38 mouse cellular contexts compared by ENCODE assay signal in the genomic region with DNA sequence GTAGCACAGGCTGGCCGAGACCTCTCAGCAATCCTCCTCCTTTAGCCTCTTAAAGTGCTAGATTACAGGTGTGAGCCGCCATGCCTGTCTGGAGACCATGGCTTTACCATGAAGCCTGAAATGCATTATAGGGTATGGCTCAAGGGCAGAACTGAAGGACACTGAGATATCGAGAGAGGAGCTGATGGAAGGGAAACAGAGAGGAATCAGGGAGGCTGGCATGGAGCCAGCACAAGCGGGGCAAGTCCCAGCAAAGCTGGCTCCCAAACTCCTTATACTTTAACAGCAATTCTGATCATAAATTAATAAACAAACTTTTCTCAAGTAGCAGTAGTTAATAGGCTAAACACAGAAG. TPM values are rescaled to one million over a fixed set of nuclear protein-coding genes. Genes with fewer than 3 reads are reported as not detected.
A peak's percentile ranks its signal among the peaks of the same experiment; 100 is the strongest.
DNase-seq lines count a peak whose midpoint lies in the region; ATAC-seq and TF ChIP-seq lines count a peak whose summit lies in the region.
"Had no signal": no experiment of that assay in that cellular context is flagged by ENCODE, and none has a peak within 500 bp of the region (broad histone marks: within the 10 kb centered on the region; RNA-seq: fewer than 3 reads in every experiment).

No protein-coding gene starts in this region.

- no peak for TF ChIP-seq CTCF in kidney, adult 2 months (conservative IDR thresholded peaks at IDR 0.05; ENCODE audit: insufficient read depth, insufficient read length, low read depth, low read length)

- intact Hi-C loops in heart, postnatal 14 days (cut with DNase I), result no loop called here

- no peak overlapping the region for H3K4me2 ChIP-seq in heart, embryonic 11.5 days
- no peak overlapping the region for H3K4me2 ChIP-seq in kidney, embryonic 15.5 days
- no peak overlapping the region for H3K4me2 ChIP-seq in heart, embryonic 16.5 days (ENCODE audit: low read depth, low read length)
- H3K4me2 ChIP-seq: embryonic facial prominence, embryonic 13.5 days; forebrain, embryonic 15.5 days; limb, embryonic 13.5 days; liver, embryonic 11.5 days; lung, embryonic 15.5 days; neural tube, embryonic 13.5 days had no signal

- H3K9me3 ChIP-seq in heart, embryonic 11.5 days (replicated peaks; ENCODE audit: control insufficient read depth, low read length), result no peaks in the 10 kb centered on the region
- H3K9me3 ChIP-seq in kidney, embryonic 15.5 days (replicated peaks), result no peaks in the 10 kb centered on the region
- no peaks in the 10 kb centered on the region for H3K9me3 ChIP-seq in heart, embryonic 16.5 days (replicated peaks; ENCODE audit: control insufficient read depth, low read length)
- H3K9me3 ChIP-seq: embryonic facial prominence, embryonic 13.5 days; forebrain, embryonic 10.5 days; forebrain, embryonic 15.5 days; limb, embryonic 13.5 days; lung, embryonic 15.5 days; midbrain, embryonic 10.5 days; neural tube, embryonic 13.5 days had no signal

- WGBS in heart, embryonic 11.5 days (ENCODE audit: insufficient replicate concordance), result 44% methylated on average over 4 of the region's 4 CpGs
- WGBS in kidney, adult 2 months, result 56% methylated on average over 4 of the region's 4 CpGs
- WGBS in kidney, embryonic 15.5 days, result 78% methylated on average over 4 of the region's 4 CpGs
- 37% methylated on average over 4 of the region's 4 CpGs for WGBS in heart, embryonic 16.5 days

- H3K4me3 ChIP-seq in heart, embryonic 11.5 days (ENCODE audit: low read depth, low read length), result no peak overlapping the region
- no peak overlapping the region for H3K4me3 ChIP-seq in kidney, adult 2 months (ENCODE audit: insufficient read depth, low read depth, low read length)
- H3K4me3 ChIP-seq in kidney, embryonic 15.5 days (replicated peaks), result no peak overlapping the region
- no peak overlapping the region for H3K4me3 ChIP-seq in heart, embryonic 16.5 days (ENCODE audit: low read length)
- H3K4me3 ChIP-seq: embryonic facial prominence, embryonic 13.5 days; forebrain, embryonic 10.5 days; forebrain, embryonic 15.5 days; limb, embryonic 13.5 days; lung, embryonic 15.5 days; midbrain, embryonic 10.5 days; myocyte; neural tube, embryonic 13.5 days had no signal

- no peak for ATAC-seq in heart, embryonic 11.5 days (replicated peaks; ENCODE audit: insufficient number of reproducible peaks, low FRiP score, low TSS enrichment)
- no peak for ATAC-seq in kidney, embryonic 15.5 days (replicated peaks; ENCODE audit: low FRiP score)
- no peak for ATAC-seq in heart, embryonic 16.5 days (replicated peaks; ENCODE audit: extremely low read depth, insufficient read depth, low FRiP score)
- no peak for ATAC-seq in CD4-positive, CD25-positive, alpha-beta regulatory T cell, adult 4 months
- ATAC-seq: forebrain, embryonic 15.5 days; hindbrain, embryonic 16.5 days; midbrain, embryonic 16.5 days had no signal

- H3K27ac ChIP-seq in heart, embryonic 11.5 days (ENCODE audit: low read depth, low read length), result peak overlapping the region; percentile 86
- peak overlapping the region; percentile 61 for H3K27ac ChIP-seq in kidney, adult 2 months (ENCODE audit: insufficient read depth, low read depth, low read length)
- H3K27ac ChIP-seq in kidney, embryonic 15.5 days, result no peak overlapping the region
- peak overlapping the region; percentile 85 for H3K27ac ChIP-seq in heart, embryonic 16.5 days (ENCODE audit: low read length)
- H3K27ac ChIP-seq: embryonic facial prominence, embryonic 13.5 days; forebrain, embryonic 10.5 days; forebrain, embryonic 15.5 days; limb, embryonic 13.5 days; lung, embryonic 15.5 days; midbrain, embryonic 10.5 days; neural tube, embryonic 13.5 days had no signal

- no peaks in the 10 kb centered on the region for H3K36me3 ChIP-seq in heart, embryonic 11.5 days (ENCODE audit: control insufficient read depth, insufficient read depth, low read length)
- H3K36me3 ChIP-seq in kidney, adult 2 months (ENCODE audit: control insufficient read depth, insufficient read depth, low read length), result no peaks in the 10 kb centered on the region; the same call in 1 of the 2 replicates
- no peaks in the 10 kb centered on the region for H3K36me3 ChIP-seq in kidney, embryonic 15.5 days
- 0 out of 2 replicates have a peak, but pooled peaks cover 4% of the 10 kb centered on the region for H3K36me3 ChIP-seq in heart, embryonic 16.5 days (ENCODE audit: control insufficient read depth, insufficient read depth)
- H3K36me3 ChIP-seq: embryonic facial prominence, embryonic 13.5 days; forebrain, embryonic 10.5 days; forebrain, embryonic 15.5 days; limb, embryonic 13.5 days; lung, embryonic 15.5 days; midbrain, embryonic 10.5 days; neural tube, embryonic 13.5 days had no signal

- no peak for TF ChIP-seq POLR2A in kidney, adult 2 months (IDR thresholded peaks at IDR 0.05; ENCODE audit: low read depth, low read length)

- H3K9ac ChIP-seq in heart, embryonic 11.5 days (ENCODE audit: low read depth, low read length), result no peak overlapping the region
- no peak overlapping the region for H3K9ac ChIP-seq in kidney, embryonic 15.5 days
- peak overlapping the region; percentile 21; the same call in 1 of the 2 replicates for H3K9ac ChIP-seq in heart, embryonic 16.5 days (ENCODE audit: low read length)
- H3K9ac ChIP-seq: embryonic facial prominence, embryonic 13.5 days; forebrain, embryonic 15.5 days; limb, embryonic 13.5 days; lung, embryonic 15.5 days; neural tube, embryonic 13.5 days had no signal

- DNase-seq in adrenal gland, postnatal 25 days, result peak; percentile 39
- no peak for DNase-seq in adrenal gland, adult 2 months
- no peak for DNase-seq in heart, postnatal 14 days
- DNase-seq in kidney, adult 2 months, result no peak
- DNase-seq: cerebellum, adult 18-20 months; cerebellum, postnatal 10 days; gastrocnemius, postnatal 25 days; thymus, adult 2 months; thymus, postnatal 36 days had no signal

- H3K27me3 ChIP-seq in heart, embryonic 11.5 days (ENCODE audit: control insufficient read depth, insufficient read depth, low read length), result no peaks in the 10 kb centered on the region
- no peaks in the 10 kb centered on the region for H3K27me3 ChIP-seq in kidney, adult 2 months (replicated peaks; ENCODE audit: control insufficient read depth, insufficient read depth, low read length)
- H3K27me3 ChIP-seq in kidney, embryonic 15.5 days, result no peaks in the 10 kb centered on the region
- H3K27me3 ChIP-seq in heart, embryonic 16.5 days (ENCODE audit: control insufficient read depth, insufficient read depth, low read length), result no peaks in the 10 kb centered on the region
- H3K27me3 ChIP-seq: embryonic facial prominence, embryonic 13.5 days; forebrain, embryonic 15.5 days; limb, embryonic 13.5 days; lung, embryonic 15.5 days; neural tube, embryonic 13.5 days had no signal

- H3K4me1 ChIP-seq in heart, embryonic 11.5 days (ENCODE audit: control insufficient read depth, insufficient read depth, low read length), result peaks cover 53% of the 10 kb centered on the region
- peaks cover 72% of the 10 kb centered on the region for H3K4me1 ChIP-seq in kidney, adult 2 months (ENCODE audit: control insufficient read depth, insufficient read depth, low read length)
- peaks cover 27% of the 10 kb centered on the region for H3K4me1 ChIP-seq in kidney, embryonic 15.5 days
- H3K4me1 ChIP-seq in heart, embryonic 16.5 days (ENCODE audit: control insufficient read depth, insufficient read depth, low read length), result peaks cover 64% of the 10 kb centered on the region

RNA-seq across cellular contexts. Expression of a gene that starts 10.6 kb away (rescaled TPM):
- 27.7 and 38.8 TPM in 2 replicates for total RNA-seq in adrenal gland, postnatal 25 days (2021)
- total RNA-seq in adrenal gland, adult 2 months (2021), result 10 to 100 TPM; 22.7 to 47.7 TPM
- 33.7 and 35.4 TPM in 2 replicates for polyA plus RNA-seq in adrenal gland, adult 2 months (2012; rRNA removed)
- polyA plus RNA-seq in heart, embryonic 11.5 days (2014; fragmentation: Nextera tagmentation; extraction: Ambion mirVana), result 16.1 and 17.5 TPM in 2 replicates
- total RNA-seq in heart, postnatal 14 days (2021), result 10 to 100 TPM; 53.9 to 54.0 TPM
- polyA plus RNA-seq in kidney, adult 2 months (2012; rRNA removed), result 56.8 and 63.6 TPM in 2 replicates
- polyA plus RNA-seq in kidney, embryonic 15.5 days (2015; fragmentation: Nextera tagmentation; extraction: Ambion mirVana), result 12.1 and 13.8 TPM in 2 replicates
- 42.1 and 51.9 TPM in 2 replicates for polyA plus RNA-seq in heart, embryonic 16.5 days (2015; fragmentation: Nextera tagmentation; extraction: Ambion mirVana)
- polyA plus RNA-seq in CD4-positive, CD25-positive, alpha-beta regulatory T cell, adult 4 months (2017; shearing (Covaris generic)), result under 1 TPM; 0.14 to 0.42 TPM

RNA-seq across cellular contexts. Expression of a gene that starts 30.7 kb away (rescaled TPM):
- 19.8 and 23.0 TPM in 2 replicates for total RNA-seq in adrenal gland, postnatal 25 days (2021)
- total RNA-seq in adrenal gland, adult 2 months (2021), result 10 to 100 TPM; 26.1 to 36.3 TPM
- polyA plus RNA-seq in adrenal gland, adult 2 months (2012; rRNA removed), result 9.0 and 29.0 TPM in 2 replicates
- 3.6 and 5.6 TPM in 2 replicates for polyA plus RNA-seq in heart, embryonic 11.5 days (2014; fragmentation: Nextera tagmentation; extraction: Ambion mirVana)
- 1 to 10 TPM; 3.9 to 5.7 TPM for total RNA-seq in heart, postnatal 14 days (2021)
- polyA plus RNA-seq in kidney, adult 2 months (2012; rRNA removed), result 23.6 and 25.8 TPM in 2 replicates
- polyA plus RNA-seq in kidney, embryonic 15.5 days (2015; fragmentation: Nextera tagmentation; extraction: Ambion mirVana), result 12.4 and 12.9 TPM in 2 replicates
- 3.2 and 4.9 TPM in 2 replicates for polyA plus RNA-seq in heart, embryonic 16.5 days (2015; fragmentation: Nextera tagmentation; extraction: Ambion mirVana)
- polyA plus RNA-seq in CD4-positive, CD25-positive, alpha-beta regulatory T cell, adult 4 months (2017; shearing (Covaris generic)), result 1 to 10 TPM; 2.9 to 3.1 TPM

RNA-seq across cellular contexts. Expression of a gene that starts 59.8 kb away (rescaled TPM):
- total RNA-seq in adrenal gland, postnatal 25 days (2021), result not detected in 2 replicates
- total RNA-seq in adrenal gland, adult 2 months (2021), result not detected
- polyA plus RNA-seq in adrenal gland, adult 2 months (2012; rRNA removed), result not detected in 2 replicates
- polyA plus RNA-seq in heart, embryonic 11.5 days (2014; fragmentation: Nextera tagmentation; extraction: Ambion mirVana), result not detected in 2 replicates
- total RNA-seq in heart, postnatal 14 days (2021), result not detected
- polyA plus RNA-seq in kidney, adult 2 months (2012; rRNA removed), result not detected in 2 replicates
- polyA plus RNA-seq in kidney, embryonic 15.5 days (2015; fragmentation: Nextera tagmentation; extraction: Ambion mirVana), result not detected in 2 replicates
- polyA plus RNA-seq in heart, embryonic 16.5 days (2015; fragmentation: Nextera tagmentation; extraction: Ambion mirVana), result not detected in 2 replicates
- polyA plus RNA-seq in CD4-positive, CD25-positive, alpha-beta regulatory T cell, adult 4 months (2017; shearing (Covaris generic)), result not detected
- total RNA-seq: adrenal gland, adult 18-20 months; common myeloid progenitor, adult 5-6 weeks; gastrocnemius, adult 18-20 months; gastrocnemius, postnatal 25 days; hematopoietic stem cell, adult 5-6 weeks; layer of hippocampus, adult 8-10 months; layer of hippocampus, postnatal 25 days; left cerebral cortex, adult 8-10 months; left cerebral cortex, postnatal 36 days; megakaryocyte progenitor cell, adult 5-6 weeks had no signal
- polyA plus RNA-seq: brain, embryonic 14.5 days; embryonic facial prominence, embryonic 13.5 days; forebrain, embryonic 10.5 days; forebrain, embryonic 15.5 days; frontal cortex, adult 2 months; hindbrain, embryonic 16.5 days; intestine, embryonic 14.5 days; kidney, embryonic 14.5 days; limb, embryonic 13.5 days; liver, embryonic 11.5 days; liver, embryonic 16.5 days; midbrain, embryonic 10.5 days; midbrain, embryonic 16.5 days; myocyte; neural tube, embryonic 13.5 days had no signal
